Mouse (Mus musculus) lung, embryonic 15.5 days (tissue): ENCODE results near the gene Faiml. TPM values are rescaled to one million over a fixed set of nuclear protein-coding genes. Genes with fewer than 3 reads are reported as not detected.

Source experiments
- ATAC-seq: fragments of 200-750 bp; cut with Nextera tagmentation; 2 replicates; pipeline ENCODE4 v1.8.0; 2017; ENCODE audit warnings: moderate number of reproducible peaks, borderline replicate concordance; ENCODE audit not compliant: low FRiP score, low TSS enrichment; ENCODE audit errors: extremely low read depth
- H3K27ac ChIP-seq: fragments of 300-500 bp; sonication (generic); 2 replicates; pipeline ENCODE4 v1.5.1; 2015; ENCODE audit warnings: moderate library complexity, mild to moderate bottlenecking, inconsistent platforms
- H3K27me3 ChIP-seq: fragments of 300-500 bp; sonication (generic); 2 replicates; pipeline ENCODE4 v1.6.1; 2015; ENCODE audit warnings: inconsistent platforms
- H3K36me3 ChIP-seq: fragments of 300-500 bp; sonication (generic); 2 replicates; pipeline ENCODE4 v1.6.1; 2015; ENCODE audit warnings: inconsistent platforms
- H3K4me1 ChIP-seq: fragments of 300-500 bp; sonication (generic); 2 replicates; pipeline ENCODE4 v1.6.1; 2015; ENCODE audit warnings: inconsistent platforms
- H3K4me2 ChIP-seq: fragments of 300-500 bp; sonication (generic); 2 replicates; pipeline ENCODE4 v1.6.1; 2015; ENCODE audit warnings: inconsistent platforms, mild to moderate bottlenecking, moderate library complexity
- H3K4me3 ChIP-seq: fragments of 300-500 bp; sonication (generic); 2 replicates; pipeline ENCODE4 v1.5.1; 2015; ENCODE audit warnings: mild to moderate bottlenecking, inconsistent platforms
- H3K9ac ChIP-seq: fragments of 300-500 bp; sonication (generic); 2 replicates; pipeline ENCODE4 v1.6.1; 2015; ENCODE audit warnings: inconsistent platforms
- H3K9me3 ChIP-seq: fragments of 300-500 bp; sonication (generic); 2 replicates; pipeline ENCODE4 v1.6.1; 2016; ENCODE audit warnings: inconsistent platforms
- WGBS: fragments of 180-500 bp; shearing (Covaris S2); methylation state at CpG from one replicate; pipeline ENCODE4 v1.1.7; 2015; 5-methylcytosine and 5-hydroxymethylcytosine counted together
- polyA plus RNA-seq: library from polyadenylated mRNA; unstranded; fragments of >200 nt; fragmentation: Nextera tagmentation; extraction: Ambion mirVana; gene quantifications from 2 replicates; pipeline ENCODE4 v1.2.1, GENCODE M21; 2015

Gene Faiml
- not detected in 2 replicates for polyA plus RNA-seq

GRCm38 (mm10) chr9:99237139-99237538, at the start of gene Faiml:
Faiml (minus strand) TSS chr9:99237239.
- H3K4me2 ChIP-seq = no peak within 1 kb of the TSS
- no peak for ATAC-seq
- no peaks in the 10 kb centered on the region for H3K9me3 ChIP-seq
- no peak within 1 kb of the TSS for H3K9ac ChIP-seq
- H3K36me3 ChIP-seq = no peaks in the 10 kb centered on the region
- WGBS = 85% methylated on average over 14 of the region's 14 CpGs
- H3K27ac ChIP-seq = no peak within 1 kb of the TSS
- no peaks in the 10 kb centered on the region for H3K27me3 ChIP-seq
- no peak within 1 kb of the TSS for H3K4me3 ChIP-seq
- no peaks in the 10 kb centered on the region for H3K4me1 ChIP-seq

- H3K4me2 ChIP-seq = no peak overlapping the region
- no peak for ATAC-seq
- no peaks in the 10 kb centered on the region for H3K27me3 ChIP-seq
- no peak overlapping the region for H3K27ac ChIP-seq
- WGBS = 73% methylated on average over 5 of the region's 5 CpGs
- H3K4me1 ChIP-seq = no peaks in the 10 kb centered on the region
- peaks cover 18% of the 10 kb centered on the region for H3K36me3 ChIP-seq
- no peak overlapping the region for H3K4me3 ChIP-seq
- no peak overlapping the region for H3K9ac ChIP-seq
- H3K9me3 ChIP-seq = no peaks in the 10 kb centered on the region
These were observed 21.9 kb upstream of the Faiml start for GRCm38 (mm10) chr9:99258891-99259290.

GRCm38 (mm10) chr9:99256821-99257220, 19.8 kb upstream of the Faiml start:
- ATAC-seq = no peak
- Histone ChIP-seq H3K9ac (no peak overlapping the region), H3K4me1 (no peaks in the 10 kb centered on the region), H3K27me3 (no peaks in the 10 kb centered on the region), H3K9me3 (no peaks in the 10 kb centered on the region), H3K27ac (no peak overlapping the region), H3K4me2 (no peak overlapping the region), H3K36me3 (peaks cover 13% of the 10 kb centered on the region), H3K4me3 (no peak overlapping the region)
- 95% methylated on average over 3 of the region's 3 CpGs for WGBS

- Histone ChIP-seq H3K4me3 (no peak overlapping the region), H3K27me3 (no peaks in the 10 kb centered on the region), H3K9ac (no peak overlapping the region), H3K36me3 (peaks cover 13% of the 10 kb centered on the region), H3K4me1 (no peaks in the 10 kb centered on the region), H3K9me3 (no peaks in the 10 kb centered on the region), H3K27ac (no peak overlapping the region), H3K4me2 (no peak overlapping the region)
- WGBS = 90% methylated on average over 1 of the region's 1 CpGs
- no peak for ATAC-seq
These were observed 19.2 kb upstream of the Faiml start for GRCm38 (mm10) chr9:99256206-99256605.

GRCm38 (mm10) chr9:99253861-99254260, 16.8 kb upstream of the Faiml start:
- no peak overlapping the region for H3K4me2 ChIP-seq
- H3K27ac ChIP-seq = no peak overlapping the region
- 71% methylated on average over 10 of the region's 10 CpGs for WGBS
- peaks cover 13% of the 10 kb centered on the region; the same call in 1 of the 2 replicates for H3K36me3 ChIP-seq
- H3K9me3 ChIP-seq = no peaks in the 10 kb centered on the region
- H3K27me3 ChIP-seq = no peaks in the 10 kb centered on the region
- H3K4me1 ChIP-seq = no peaks in the 10 kb centered on the region
- no peak overlapping the region for H3K4me3 ChIP-seq
- ATAC-seq = no peak
- no peak overlapping the region for H3K9ac ChIP-seq

- no peak overlapping the region for H3K9ac ChIP-seq
- no peak for ATAC-seq
- no peak overlapping the region for H3K4me3 ChIP-seq
- H3K36me3 ChIP-seq = 0 out of 2 replicates have a peak, but pooled peaks cover 3% of the 10 kb centered on the region
- WGBS = 94% methylated on average over 4 of the region's 4 CpGs
- H3K9me3 ChIP-seq = no peaks in the 10 kb centered on the region
- H3K4me2 ChIP-seq = no peak overlapping the region
- H3K4me1 ChIP-seq = no peaks in the 10 kb centered on the region
- H3K27me3 ChIP-seq = no peaks in the 10 kb centered on the region
- H3K27ac ChIP-seq = no peak overlapping the region
These were observed 11.9 kb upstream of the Faiml start for GRCm38 (mm10) chr9:99248906-99249305.

- H3K27me3 ChIP-seq = no peaks in the 10 kb centered on the region
- 66% methylated on average over 8 of the region's 8 CpGs for WGBS
- no peaks in the 10 kb centered on the region for H3K4me1 ChIP-seq
These were observed 11.3 kb upstream of the Faiml start for GRCm38 (mm10) chr9:99248304-99248703.

GRCm38 (mm10) chr9:99243895-99244293, 6.9 kb upstream of the Faiml start:
- Histone ChIP-seq H3K9ac (peak overlapping the region; percentile 77), H3K27me3 (no peaks in the 10 kb centered on the region), H3K27ac (peak overlapping the region; percentile 86), H3K4me3 (peak overlapping the region; percentile 95), H3K36me3 (0 out of 2 replicates have a peak, but pooled peaks cover 3% of the 10 kb centered on the region), H3K9me3 (no peaks in the 10 kb centered on the region), H3K4me2 (peak overlapping the region; percentile 61), H3K4me1 (0 out of 2 replicates have a peak, but pooled peaks cover 5% of the 10 kb centered on the region)
- 2% methylated on average over 10 of the region's 10 CpGs for WGBS
- no peak for ATAC-seq

More at GRCm38 (mm10) chr9:99248304-99248703, 11.3 kb upstream of the Faiml start:
- H3K4me3 ChIP-seq = no peak overlapping the region
- H3K9ac ChIP-seq = no peak overlapping the region
- H3K9me3 ChIP-seq = no peaks in the 10 kb centered on the region
- 0 out of 2 replicates have a peak, but pooled peaks cover 3% of the 10 kb centered on the region for H3K36me3 ChIP-seq
- no peak overlapping the region for H3K4me2 ChIP-seq
- no peak for ATAC-seq
- H3K27ac ChIP-seq = no peak overlapping the region

- Histone ChIP-seq H3K4me2 (peak within 1 kb of the TSS; percentile 61), H3K9me3 (no peaks in the 10 kb centered on the region), H3K27ac (peak within 1 kb of the TSS; percentile 86), H3K4me1 (0 out of 2 replicates have a peak, but pooled peaks cover 5% of the 10 kb centered on the region), H3K27me3 (no peaks in the 10 kb centered on the region), H3K9ac (peak within 1 kb of the TSS; percentile 77), H3K4me3 (peak within 1 kb of the TSS; percentile 95), H3K36me3 (0 out of 2 replicates have a peak, but pooled peaks cover 3% of the 10 kb centered on the region)
- WGBS = under 1% methylated on average over 63 of the region's 66 CpGs
- ATAC-seq = peak; percentile 98
These were observed 6.3 kb upstream of the Faiml start, which contains the start of gene Cep70 for GRCm38 (mm10) chr9:99243190-99243894. Cep70 (plus strand) TSS chr9:99243367.

- Histone ChIP-seq H3K27ac (no peak overlapping the region), H3K4me3 (peak overlapping the region; percentile 95), H3K4me1 (0 out of 2 replicates have a peak, but pooled peaks cover 5% of the 10 kb centered on the region), H3K36me3 (0 out of 2 replicates have a peak, but pooled peaks cover 3% of the 10 kb centered on the region), H3K27me3 (no peaks in the 10 kb centered on the region), H3K4me2 (peak overlapping the region; percentile 61), H3K9ac (no peak overlapping the region; the same call in 1 of the 2 replicates), H3K9me3 (no peaks in the 10 kb centered on the region)
- 6% methylated on average over 17 of the region's 17 CpGs for WGBS
- ATAC-seq = no peak; the same call in 1 of the 2 replicates
These were observed 5.6 kb upstream of the Faiml start for GRCm38 (mm10) chr9:99242533-99243189.

- no peaks in the 10 kb centered on the region for H3K27me3 ChIP-seq
- 2% methylated on average over 7 of the region's 7 CpGs for WGBS
- H3K9me3 ChIP-seq = no peaks in the 10 kb centered on the region
- no peak overlapping the region for H3K4me3 ChIP-seq
- no peak for ATAC-seq
- H3K9ac ChIP-seq = no peak overlapping the region
- no peak overlapping the region for H3K27ac ChIP-seq
- 0 out of 2 replicates have a peak, but pooled peaks cover 3% of the 10 kb centered on the region for H3K36me3 ChIP-seq
- H3K4me2 ChIP-seq = peak overlapping the region; percentile 61
- H3K4me1 ChIP-seq = 0 out of 2 replicates have a peak, but pooled peaks cover 5% of the 10 kb centered on the region
These were observed 5.0 kb upstream of the Faiml start for GRCm38 (mm10) chr9:99242035-99242434.

- H3K9ac ChIP-seq = no peak overlapping the region
- H3K4me2 ChIP-seq = no peak overlapping the region
- no peak overlapping the region for H3K27ac ChIP-seq
- H3K36me3 ChIP-seq = no peaks in the 10 kb centered on the region
- H3K27me3 ChIP-seq = no peaks in the 10 kb centered on the region
- ATAC-seq = no peak
- 64% methylated on average over 5 of the region's 5 CpGs for WGBS
- no peak overlapping the region for H3K4me3 ChIP-seq
- no peaks in the 10 kb centered on the region for H3K9me3 ChIP-seq
- 0 out of 2 replicates have a peak, but pooled peaks cover 5% of the 10 kb centered on the region for H3K4me1 ChIP-seq
These were observed 3.5 kb upstream of the Faiml start for GRCm38 (mm10) chr9:99240571-99240970.
